22 mouse cellular contexts compared by ENCODE assay signal in genomic region chr16:62995555-62995954, GRCm38 (mm10).
DNase-seq lines count a peak whose midpoint lies in the region; ATAC-seq lines count a peak whose summit lies in the region.
"Had no signal": no experiment of that assay in that cellular context is flagged by ENCODE, and none has a peak within 500 bp of the region (broad histone marks: within the 10 kb centered on the region; RNA-seq: fewer than 3 reads in every experiment).

No protein-coding gene starts in this region.

- DNase-seq in embryo, embryonic 10.5 days (ENCODE audit: low spot score) = peak; percentile 22
- DNase-seq in embryo, embryonic 9.5 days (ENCODE audit: extremely low spot score) = no peak
- DNase-seq in embryonic facial prominence, embryonic 11.5 days (ENCODE audit: low spot score) = peak; percentile 57
- no peak for DNase-seq in embryonic facial prominence, embryonic 10.5 days (ENCODE audit: low spot score)
- DNase-seq in midbrain, embryonic 11.5 days (ENCODE audit: low spot score, missing footprints) = peak; percentile 54
- peak; percentile 46 for DNase-seq in forelimb bud, embryonic 11.5 days (ENCODE audit: low read depth, low spot score)
- DNase-seq: adrenal gland, adult 2 months; adrenal gland, adult 8-10 months; adrenal gland, postnatal 10 days; adrenal gland, postnatal 14 days; adrenal gland, postnatal 25 days; adrenal gland, postnatal 36 days; B cell, adult 2 months; cerebellum, adult 11 months; cerebellum, adult 11-12 months had no signal

- H3K9me3 ChIP-seq in embryonic facial prominence, embryonic 11.5 days (replicated peaks; ENCODE audit: control insufficient read depth, low read length) = no peaks in the 10 kb centered on the region
- no peaks in the 10 kb centered on the region for H3K9me3 ChIP-seq in embryonic facial prominence, embryonic 10.5 days
- no peaks in the 10 kb centered on the region for H3K9me3 ChIP-seq in midbrain, embryonic 11.5 days (ENCODE audit: control insufficient read depth, low read length)
- no peaks in the 10 kb centered on the region for H3K9me3 ChIP-seq in midbrain, embryonic 13.5 days
- no peaks in the 10 kb centered on the region for H3K9me3 ChIP-seq in kidney, embryonic 14.5 days (ENCODE audit: control insufficient read depth, low read length)
- H3K9me3 ChIP-seq: G1E had no signal

- H3K4me3 ChIP-seq in embryonic facial prominence, embryonic 11.5 days (ENCODE audit: low read depth, low read length) = no peak overlapping the region
- no peak overlapping the region for H3K4me3 ChIP-seq in embryonic facial prominence, embryonic 10.5 days
- H3K4me3 ChIP-seq in midbrain, embryonic 11.5 days (ENCODE audit: low read depth, low read length) = no peak overlapping the region
- H3K4me3 ChIP-seq in midbrain, embryonic 13.5 days (replicated peaks) = no peak overlapping the region
- no peak overlapping the region for H3K4me3 ChIP-seq in kidney, embryonic 14.5 days (ENCODE audit: low read length)

- H3K9ac ChIP-seq in embryonic facial prominence, embryonic 11.5 days (replicated peaks; ENCODE audit: low read length) = no peak overlapping the region
- H3K9ac ChIP-seq in midbrain, embryonic 11.5 days (ENCODE audit: low read length) = no peak overlapping the region
- H3K9ac ChIP-seq in midbrain, embryonic 13.5 days (replicated peaks) = no peak overlapping the region
- no peak overlapping the region for H3K9ac ChIP-seq in kidney, embryonic 14.5 days (ENCODE audit: low read depth, low read length)

- H3K4me2 ChIP-seq in embryonic facial prominence, embryonic 11.5 days (ENCODE audit: low read depth, low read length) = no peak overlapping the region
- H3K4me2 ChIP-seq in midbrain, embryonic 11.5 days = no peak overlapping the region
- H3K4me2 ChIP-seq in midbrain, embryonic 13.5 days (replicated peaks) = no peak overlapping the region
- no peak overlapping the region for H3K4me2 ChIP-seq in kidney, embryonic 14.5 days (replicated peaks; ENCODE audit: low read depth, low read length)

- H3K4me1 ChIP-seq in embryonic facial prominence, embryonic 11.5 days (ENCODE audit: control insufficient read depth, insufficient read depth, low read length) = no peaks in the 10 kb centered on the region
- no peaks in the 10 kb centered on the region for H3K4me1 ChIP-seq in embryonic facial prominence, embryonic 10.5 days
- H3K4me1 ChIP-seq in midbrain, embryonic 11.5 days (ENCODE audit: control insufficient read depth, insufficient read depth, low read length) = no peaks in the 10 kb centered on the region
- no peaks in the 10 kb centered on the region for H3K4me1 ChIP-seq in midbrain, embryonic 13.5 days (replicated peaks)
- H3K4me1 ChIP-seq in kidney, embryonic 14.5 days (ENCODE audit: control insufficient read depth, insufficient read depth, low read length) = no peaks in the 10 kb centered on the region

- H3K27ac ChIP-seq in embryonic facial prominence, embryonic 11.5 days (replicated peaks; ENCODE audit: low read depth, low read length) = no peak overlapping the region
- H3K27ac ChIP-seq in embryonic facial prominence, embryonic 10.5 days (replicated peaks) = no peak overlapping the region
- H3K27ac ChIP-seq in midbrain, embryonic 11.5 days (ENCODE audit: low read depth, low read length) = no peak overlapping the region
- no peak overlapping the region for H3K27ac ChIP-seq in midbrain, embryonic 13.5 days
- no peak overlapping the region for H3K27ac ChIP-seq in kidney, embryonic 14.5 days (ENCODE audit: low read depth, low read length)

- 28% methylated on average over 3 of the region's 3 CpGs for WGBS in embryonic facial prominence, embryonic 11.5 days
- 40% methylated on average over 3 of the region's 3 CpGs for whole genome bisulfite sequencing in embryonic facial prominence, embryonic 10.5 days
- 82% methylated on average over 3 of the region's 3 CpGs for WGBS in midbrain, embryonic 11.5 days
- 91% methylated on average over 3 of the region's 3 CpGs for WGBS in midbrain, embryonic 13.5 days
- 73% methylated on average over 3 of the region's 3 CpGs for WGBS in kidney, embryonic 14.5 days

- H3K27me3 ChIP-seq in embryonic facial prominence, embryonic 11.5 days (ENCODE audit: control insufficient read depth, insufficient read depth, low read length) = no peaks in the 10 kb centered on the region
- no peaks in the 10 kb centered on the region for H3K27me3 ChIP-seq in embryonic facial prominence, embryonic 10.5 days (replicated peaks; ENCODE audit: low read depth, poor library complexity, severe bottlenecking)
- no peaks in the 10 kb centered on the region for H3K27me3 ChIP-seq in midbrain, embryonic 11.5 days (ENCODE audit: control insufficient read depth, insufficient read depth, low read length)
- H3K27me3 ChIP-seq in midbrain, embryonic 13.5 days = no peaks in the 10 kb centered on the region
- no peaks in the 10 kb centered on the region for H3K27me3 ChIP-seq in kidney, embryonic 14.5 days (ENCODE audit: control insufficient read depth, insufficient read depth, low read length)
- H3K27me3 ChIP-seq: CH12.LX had no signal

- no peaks in the 10 kb centered on the region for H3K36me3 ChIP-seq in embryonic facial prominence, embryonic 11.5 days (replicated peaks; ENCODE audit: control insufficient read depth, insufficient read depth, low read depth, low read length)
- H3K36me3 ChIP-seq in embryonic facial prominence, embryonic 10.5 days (replicated peaks) = no peaks in the 10 kb centered on the region
- no peaks in the 10 kb centered on the region for H3K36me3 ChIP-seq in midbrain, embryonic 11.5 days (ENCODE audit: control insufficient read depth, insufficient read depth, low read length)
- no peaks in the 10 kb centered on the region for H3K36me3 ChIP-seq in midbrain, embryonic 13.5 days
- H3K36me3 ChIP-seq in kidney, embryonic 14.5 days (ENCODE audit: control insufficient read depth, insufficient read depth, low read length) = no peaks in the 10 kb centered on the region
- H3K36me3 ChIP-seq: G1E had no signal

- no peak for ATAC-seq in embryonic facial prominence, embryonic 11.5 days (replicated peaks; ENCODE audit: insufficient number of reproducible peaks, low FRiP score, low TSS enrichment, low read depth)
- no peak for ATAC-seq in midbrain, embryonic 11.5 days (ENCODE audit: low FRiP score)
- ATAC-seq in midbrain, embryonic 13.5 days = no peak
- no peak for ATAC-seq in kidney, embryonic 14.5 days (ENCODE audit: low FRiP score, low TSS enrichment)
- ATAC-seq: activated CD4-positive, CD25-positive, alpha-beta regulatory T cell, adult 4 months; CD4-positive, CD25-positive, alpha-beta regulatory T cell, adult 4 months; Patski had no signal

Comparison
In these comparisons a context has a peak if more than half of its experiments do, and no peak if none do; other contexts are left out.
1. DNase-seq: peak in embryo, embryonic 10.5 days (single experiment), embryonic facial prominence, embryonic 11.5 days (single experiment), midbrain, embryonic 11.5 days (single experiment) and forelimb bud, embryonic 11.5 days (single experiment); none in embryo, embryonic 9.5 days (single experiment) and embryonic facial prominence, embryonic 10.5 days (single experiment).